Mouse (Mus musculus) heart, postnatal 0 days (tissue): ENCODE results near the gene Timm50. TPM values are rescaled to one million over a fixed set of nuclear protein-coding genes. Genes with fewer than 3 reads are reported as not detected.

Experiments used
- ATAC-seq: fragments of 200-750 bp; cut with Nextera tagmentation; 2 replicates; pipeline ENCODE4 v1.8.0; 2017; ENCODE audit warnings: low read depth, moderate number of reproducible peaks, moderate library complexity; ENCODE audit not compliant: insufficient read depth
- DNase-seq: peaks from one replicate; pipeline ENCODE4 v3.0.0-alpha.2; 2016; ENCODE audit warnings: low spot score
- H3K27ac ChIP-seq: fragments of 300-500 bp; sonication (generic); 2 replicates; pipeline ENCODE4 v1.5.1; 2014; ENCODE audit warnings: low read depth, mild to moderate bottlenecking
- H3K27me3 ChIP-seq: fragments of 300-500 bp; sonication (generic); 2 replicates; pipeline ENCODE4 v1.6.1; 2014; ENCODE audit warnings: low read length, mixed read lengths; ENCODE audit not compliant: control insufficient read depth, insufficient read depth
- H3K36me3 ChIP-seq: fragments of 300-500 bp; sonication (generic); replicated peaks from 2 replicates; pipeline ENCODE4 v1.6.1; 2014; ENCODE audit warnings: low read length, mixed read lengths; ENCODE audit not compliant: control insufficient read depth, insufficient read depth
- H3K4me1 ChIP-seq: fragments of 300-500 bp; sonication (generic); 2 replicates; pipeline ENCODE4 v1.6.1; 2014; ENCODE audit warnings: antibody characterized with exemption; ENCODE audit not compliant: control insufficient read depth, insufficient read depth
- H3K4me2 ChIP-seq: fragments of 300-500 bp; sonication (generic); 2 replicates; pipeline ENCODE4 v1.6.1; 2014; ENCODE audit warnings: low read depth, mild to moderate bottlenecking, low read length, moderate library complexity
- H3K4me3 ChIP-seq: fragments of 300-500 bp; sonication (generic); 2 replicates; pipeline ENCODE4 v1.5.1; 2014; ENCODE audit warnings: low read depth, low read length
- H3K9ac ChIP-seq: fragments of 300-500 bp; sonication (generic); replicated peaks from 2 replicates; pipeline ENCODE4 v1.6.1; 2014; ENCODE audit warnings: low read depth, low read length, mixed read lengths
- H3K9me3 ChIP-seq: fragments of 300-500 bp; sonication (generic); replicated peaks from 2 replicates; pipeline ENCODE4 v1.6.1; 2016; ENCODE audit warnings: low read length; ENCODE audit not compliant: control insufficient read depth
- CTCF ChIP-seq: IDR thresholded peaks from 2 replicates; pipeline ENCODE4 v1.5.1; 2016; ENCODE audit warnings: antibody characterized with exemption, control low read depth, low read depth
- EP300 ChIP-seq: IDR thresholded peaks from 2 replicates; pipeline ENCODE4 v1.6.1; 2016; ENCODE audit warnings: antibody characterized with exemption, low read depth
- WGBS: fragments of 180-500 bp; shearing (Covaris S2); extraction: QIAGEN DNeasy Blood & Tissue Kit; methylation state at CpG from one replicate; pipeline ENCODE4 v1.1.7; 2014; 5-methylcytosine and 5-hydroxymethylcytosine counted together
- polyA plus RNA-seq: library from polyadenylated mRNA; unstranded; fragments of >200 nt; fragmentation: Nextera tagmentation; extraction: Ambion mirVana; gene quantifications from 2 replicates; pipeline ENCODE4 v1.2.1, GENCODE M21; 2015
- total RNA-seq: library from RNA; depleted of rRNA; stranded (reverse); fragments of >200 nt; gene quantifications from 2 replicates; pipeline ENCODE4 v1.2.3, GENCODE M21; 2014; ENCODE audit warnings: low replicate concordance

Timm50 gene
- total and polyA plus RNA-seq, 2 experiments from 2014 or later = 60.6 to 90.1 TPM

DNA sequence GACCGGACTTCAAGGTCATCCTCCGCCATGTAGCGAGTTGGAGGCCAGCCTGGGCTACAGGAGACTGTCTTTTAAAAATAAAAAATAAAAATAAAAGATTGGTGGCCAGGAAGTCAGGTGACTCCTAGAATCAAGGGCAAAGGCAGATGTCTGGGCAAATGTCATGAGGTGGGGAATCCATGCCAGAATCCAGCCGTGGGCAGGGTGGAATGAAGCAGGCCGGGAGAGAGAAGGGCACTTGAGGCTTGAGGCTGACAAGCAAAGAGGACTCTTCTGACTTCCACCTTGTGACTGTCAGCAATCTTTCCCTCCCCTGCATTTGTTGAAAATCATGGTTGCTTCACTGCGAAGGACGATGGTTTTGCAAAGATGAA is 33.6 kb downstream of the Timm50 start:
- peak overlapping the region; percentile 82 for H3K4me2 ChIP-seq
- peak overlapping the region; percentile 70 for H3K4me3 ChIP-seq
- no peak for DNase-seq
- H3K4me1 ChIP-seq = peaks cover 8% of the 10 kb centered on the region
- peak overlapping the region; percentile 74; the same call in 1 of the 2 replicates for H3K27ac ChIP-seq
- no peaks in the 10 kb centered on the region for H3K36me3 ChIP-seq
- no peak for TF ChIP-seq CTCF
- TF ChIP-seq EP300 = no peak
- H3K9me3 ChIP-seq = no peaks in the 10 kb centered on the region
- WGBS = 73% methylated on average over 7 of the region's 7 CpGs
- no peaks in the 10 kb centered on the region for H3K27me3 ChIP-seq
- ATAC-seq = no peak
- H3K9ac ChIP-seq = peak overlapping the region; percentile 82

DNA sequence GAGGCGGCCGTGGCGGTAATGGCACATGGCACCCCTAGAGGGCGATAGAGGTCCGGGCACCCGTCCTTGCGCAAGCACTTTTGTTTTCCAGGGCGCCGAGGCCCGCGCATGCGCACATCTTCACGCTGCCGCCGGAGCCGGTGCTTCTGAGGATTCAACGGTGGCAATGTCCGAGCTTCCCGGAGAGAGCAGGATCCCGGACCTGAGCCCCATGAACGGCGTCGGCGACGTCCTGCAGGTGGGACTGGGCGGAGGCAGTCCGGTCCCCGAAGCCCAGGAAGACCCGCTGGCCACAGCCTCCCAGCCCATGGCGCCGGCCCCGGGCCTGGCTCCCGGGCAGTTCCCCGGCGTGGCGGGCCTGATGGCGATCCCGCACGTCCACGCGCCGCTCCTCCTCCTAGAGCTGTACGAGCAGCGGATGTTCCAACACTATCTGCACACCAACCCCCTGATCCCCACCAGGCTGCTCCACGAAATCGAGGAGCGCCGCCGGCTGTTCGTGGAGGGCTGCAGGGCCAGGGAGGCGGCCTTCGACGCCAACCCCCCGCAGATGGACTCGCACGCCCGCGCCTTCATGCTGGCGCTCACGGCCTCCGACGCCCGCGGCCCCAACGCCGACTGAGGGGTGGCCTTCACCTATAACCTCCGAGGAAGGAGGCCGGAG is 34.1 kb downstream of the Timm50 start, which contains the start of gene Eid2b:
Gene Eid2b, plus strand, starts transcription at position 125 of the 664 bp plus-strand sequence.
- no peaks in the 10 kb centered on the region for H3K36me3 ChIP-seq
- TF ChIP-seq EP300 (no peak), CTCF (peak; percentile 92)
- H3K27me3 ChIP-seq = no peaks in the 10 kb centered on the region
- peak within 1 kb of the TSS; percentile 82 for H3K4me2 ChIP-seq
- ATAC-seq = peak; percentile 71
- H3K27ac ChIP-seq = peak within 1 kb of the TSS; percentile 74
- WGBS = 3% methylated on average over 68 of the region's 68 CpGs
- peak; percentile 88 for DNase-seq
- peak within 1 kb of the TSS; percentile 82 for H3K9ac ChIP-seq
- H3K4me3 ChIP-seq = peak within 1 kb of the TSS; percentile 70
- H3K9me3 ChIP-seq = no peaks in the 10 kb centered on the region
- peaks cover 8% of the 10 kb centered on the region for H3K4me1 ChIP-seq

DNA sequence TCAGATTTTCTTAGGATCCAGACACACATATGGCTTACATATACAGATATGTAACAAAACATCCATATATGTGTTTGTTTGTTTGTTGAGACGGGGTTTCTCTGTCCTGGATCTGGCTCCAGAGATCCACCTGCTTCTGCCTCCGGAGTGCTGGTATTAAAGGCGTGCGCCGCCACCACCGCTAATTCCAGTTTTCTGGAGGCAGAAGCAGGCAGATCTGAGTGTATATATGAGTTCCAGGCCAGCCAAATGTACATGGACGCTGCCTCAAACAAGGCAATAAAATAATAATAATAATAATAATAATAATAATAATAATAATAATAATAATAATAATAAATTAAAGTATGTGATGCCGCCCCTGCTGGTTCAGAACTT is 34.6 kb downstream of the Timm50 start:
- DNase-seq = no peak
- Histone ChIP-seq H3K4me2 (no peak overlapping the region), H3K4me3 (no peak overlapping the region), H3K4me1 (peaks cover 8% of the 10 kb centered on the region), H3K9ac (no peak overlapping the region), H3K36me3 (no peaks in the 10 kb centered on the region), H3K27me3 (no peaks in the 10 kb centered on the region), H3K27ac (no peak overlapping the region), H3K9me3 (no peaks in the 10 kb centered on the region)
- TF ChIP-seq CTCF (no peak), EP300 (no peak)
- no peak for ATAC-seq
- 55% methylated on average over 8 of the region's 8 CpGs for whole genome bisulfite sequencing

DNA sequence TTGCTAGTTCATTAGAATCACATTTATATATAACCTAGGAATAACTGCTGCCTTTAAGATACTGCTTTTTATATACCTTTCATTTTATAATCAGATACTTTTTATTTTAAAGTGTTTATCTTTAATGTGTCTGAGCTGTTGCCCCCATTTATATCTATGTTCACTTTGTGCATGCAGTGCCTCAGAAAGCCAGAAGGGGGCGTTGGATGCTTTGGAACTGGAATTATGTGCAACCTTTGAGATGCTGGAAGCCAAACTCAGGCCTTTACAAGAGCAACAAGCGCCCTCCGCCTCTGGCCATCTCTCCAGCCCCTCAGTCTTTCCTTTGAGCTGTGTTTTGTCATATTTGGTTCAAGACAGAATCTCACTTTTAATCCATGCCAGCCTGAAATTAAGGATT is 40.1 kb downstream of the Timm50 start:
- Histone ChIP-seq H3K4me2 (no peak overlapping the region), H3K9ac (no peak overlapping the region), H3K4me3 (no peak overlapping the region), H3K36me3 (0 out of 2 replicates have a peak, but pooled peaks cover 4% of the 10 kb centered on the region), H3K9me3 (no peaks in the 10 kb centered on the region), H3K4me1 (peaks cover 6% of the 10 kb centered on the region; the same call in 1 of the 2 replicates), H3K27ac (no peak overlapping the region), H3K27me3 (no peaks in the 10 kb centered on the region)
- 78% methylated on average over 3 of the region's 3 CpGs for WGBS
- DNase-seq = no peak
- no peak for ATAC-seq
- TF ChIP-seq EP300 (no peak), CTCF (no peak)

DNA sequence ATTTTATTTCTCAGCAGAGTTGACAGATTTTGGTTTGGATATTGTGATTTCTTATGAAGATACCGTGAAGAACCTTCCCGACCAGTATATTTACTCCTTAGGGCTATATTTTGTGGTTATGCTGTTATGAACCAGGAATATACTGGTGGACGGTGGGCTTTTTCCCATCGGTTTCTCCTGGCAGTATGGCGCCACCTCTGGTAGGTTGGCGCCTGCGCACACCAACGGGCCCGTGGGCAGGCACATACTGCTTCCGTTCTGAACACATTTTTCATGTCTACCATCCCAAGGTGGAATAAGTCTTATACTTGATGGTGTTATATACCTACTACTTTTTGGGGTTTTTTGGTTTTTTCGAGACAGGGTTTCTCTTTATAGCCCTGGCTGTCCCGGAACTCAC is 42.5 kb downstream of the Timm50 start:
- Histone ChIP-seq H3K4me3 (no peak overlapping the region), H3K4me2 (no peak overlapping the region)

More for the DNA sequence above, 42.5 kb downstream of the Timm50 start:
- H3K27me3 ChIP-seq = no peaks in the 10 kb centered on the region
- no peaks in the 10 kb centered on the region for H3K9me3 ChIP-seq
- H3K9ac ChIP-seq = no peak overlapping the region
- no peak for ATAC-seq
- H3K4me1 ChIP-seq = peaks cover 6% of the 10 kb centered on the region; the same call in 1 of the 2 replicates
- no peak for DNase-seq
- 0 out of 2 replicates have a peak, but pooled peaks cover 4% of the 10 kb centered on the region for H3K36me3 ChIP-seq
- 90% methylated on average over 12 of the region's 12 CpGs for WGBS
- no peak for TF ChIP-seq CTCF
- TF ChIP-seq EP300 = no peak
- no peak overlapping the region for H3K27ac ChIP-seq
